Mouse (Mus musculus) embryonic facial prominence, embryonic 11.5 days (tissue): Measurements from ENCODE around the gene Slc24a5. TPM values are rescaled to one million over a fixed set of nuclear protein-coding genes. Genes with fewer than 3 reads are reported as not detected.
A peak's percentile ranks its signal among the peaks of the same experiment; 100 is the strongest.

Experiments
- ATAC-seq: fragments of 200-750 bp; cut with Nextera tagmentation; replicated peaks from 2 replicates; pipeline ENCODE4 v1.8.0; 2017; ENCODE audit warnings: low read depth; ENCODE audit not compliant: insufficient number of reproducible peaks, low FRiP score, low TSS enrichment
- DNase-seq: peaks from one replicate; pipeline ENCODE4 v3.0.0-alpha.2; 2015; ENCODE audit warnings: low spot score
- H3K27ac ChIP-seq: fragments of 300-500 bp; sonication (generic); replicated peaks from 2 replicates; pipeline ENCODE4 v1.5.1; 2014; ENCODE audit warnings: mild to moderate bottlenecking, low read depth, low read length, control low read depth
- H3K27me3 ChIP-seq: fragments of 300-500 bp; sonication (generic); 2 replicates; pipeline ENCODE4 v1.6.1; 2014; ENCODE audit warnings: mild to moderate bottlenecking, low read length, moderate library complexity, mixed read lengths; ENCODE audit not compliant: control insufficient read depth, insufficient read depth
- H3K36me3 ChIP-seq: fragments of 300-500 bp; sonication (generic); replicated peaks from 2 replicates; pipeline ENCODE4 v1.6.1; 2014; ENCODE audit warnings: low read depth, mild to moderate bottlenecking, low read length, moderate library complexity, mixed read lengths; ENCODE audit not compliant: control insufficient read depth, insufficient read depth
- H3K4me1 ChIP-seq: fragments of 300-500 bp; sonication (generic); 2 replicates; pipeline ENCODE4 v1.6.1; 2014; ENCODE audit warnings: low read length, mixed read lengths; ENCODE audit not compliant: control insufficient read depth, insufficient read depth
- H3K4me2 ChIP-seq: fragments of 300-500 bp; sonication (generic); 2 replicates; pipeline ENCODE4 v1.6.1; 2014; ENCODE audit warnings: low read depth, mild to moderate bottlenecking, control low read depth, low read length, moderate library complexity
- H3K4me3 ChIP-seq: fragments of 300-500 bp; sonication (generic); 2 replicates; pipeline ENCODE4 v1.5.1; 2014; ENCODE audit warnings: low read depth, low read length, control low read depth
- H3K9ac ChIP-seq: fragments of 300-500 bp; sonication (generic); replicated peaks from 2 replicates; pipeline ENCODE4 v1.6.1; 2014; ENCODE audit warnings: mild to moderate bottlenecking, control low read depth, low read length
- H3K9me3 ChIP-seq: fragments of 300-500 bp; sonication (generic); replicated peaks from 2 replicates; pipeline ENCODE4 v1.6.1; 2016; ENCODE audit warnings: mild to moderate bottlenecking, low read length, inconsistent platforms, mixed read lengths; ENCODE audit not compliant: control insufficient read depth
- WGBS: fragments of 180-500 bp; shearing (Covaris S2); extraction: QIAGEN DNeasy Blood & Tissue Kit; methylation state at CpG from one replicate; pipeline ENCODE4 v1.1.7; 2014; 5-methylcytosine and 5-hydroxymethylcytosine counted together
- polyA plus RNA-seq: library from polyadenylated mRNA; unstranded; fragments of >200 nt; fragmentation: Nextera tagmentation; extraction: Ambion mirVana; gene quantifications from 2 replicates; pipeline ENCODE4 v1.2.1, GENCODE M21; 2014

The Slc24a5 gene
- 4.3 and 8.3 TPM in 2 replicates for polyA plus RNA-seq

GRCm38 (mm10) chr2:125067894-125068293 lies at the start of gene Slc24a5:
Gene Slc24a5, plus strand, starts transcription at chr2:125068124.
- H3K9me3 ChIP-seq, result no peaks in the 10 kb centered on the region
- no peaks in the 10 kb centered on the region for H3K4me1 ChIP-seq
- H3K4me3 ChIP-seq, result no peak within 1 kb of the TSS
- H3K36me3 ChIP-seq, result no peaks in the 10 kb centered on the region
- DNase-seq (no peak), ATAC-seq (0 out of 2 replicates have a peak, but pooled peaks have one; percentile 14)
- no peak within 1 kb of the TSS for H3K4me2 ChIP-seq
- no peak within 1 kb of the TSS for H3K27ac ChIP-seq
- H3K9ac ChIP-seq, result no peak within 1 kb of the TSS
- WGBS, result 69% methylated on average over 10 of the region's 10 CpGs
- no peaks in the 10 kb centered on the region for H3K27me3 ChIP-seq

- Histone ChIP-seq H3K4me3 (no peak overlapping the region), H3K27ac (no peak overlapping the region), H3K36me3 (no peaks in the 10 kb centered on the region), H3K4me1 (no peaks in the 10 kb centered on the region), H3K9ac (no peak overlapping the region), H3K4me2 (no peak overlapping the region), H3K27me3 (no peaks in the 10 kb centered on the region), H3K9me3 (no peaks in the 10 kb centered on the region)
- no peak for ATAC-seq
- WGBS, result 68% methylated on average over 5 of the region's 5 CpGs
- no peak for DNase-seq
Measured at GRCm38 (mm10) chr2:125024386-125024785, 43.5 kb upstream of the Slc24a5 start.

GRCm38 (mm10) chr2:125026358-125027000 lies 41.4 kb upstream of the Slc24a5 start:
- Histone ChIP-seq H3K4me2 (no peak overlapping the region), H3K9me3 (no peaks in the 10 kb centered on the region), H3K27me3 (no peaks in the 10 kb centered on the region), H3K9ac (no peak overlapping the region), H3K4me3 (no peak overlapping the region), H3K4me1 (no peaks in the 10 kb centered on the region), H3K27ac (no peak overlapping the region), H3K36me3 (no peaks in the 10 kb centered on the region)
- WGBS, result 52% methylated on average over 14 of the region's 14 CpGs
- ATAC-seq (no peak), DNase-seq (peak; percentile 27)

GRCm38 (mm10) chr2:125030591-125030990 lies 37.3 kb upstream of the Slc24a5 start:
- WGBS, result 82% methylated on average over 7 of the region's 7 CpGs

GRCm38 (mm10) chr2:125031111-125031510 lies 36.8 kb upstream of the Slc24a5 start:
- Histone ChIP-seq H3K4me3 (no peak overlapping the region), H3K9ac (no peak overlapping the region), H3K4me1 (no peaks in the 10 kb centered on the region), H3K27ac (no peak overlapping the region), H3K27me3 (no peaks in the 10 kb centered on the region), H3K9me3 (no peaks in the 10 kb centered on the region), H3K4me2 (no peak overlapping the region), H3K36me3 (no peaks in the 10 kb centered on the region)
- WGBS, result 83% methylated on average over 8 of the region's 8 CpGs
- ATAC-seq (no peak), DNase-seq (no peak)

More at GRCm38 (mm10) chr2:125030591-125030990, 37.3 kb upstream of the Slc24a5 start:
- H3K4me3 ChIP-seq, result no peak overlapping the region
- no peak for ATAC-seq
- H3K27me3 ChIP-seq, result no peaks in the 10 kb centered on the region
- no peak overlapping the region for H3K4me2 ChIP-seq
- H3K9ac ChIP-seq, result no peak overlapping the region
- H3K36me3 ChIP-seq, result no peaks in the 10 kb centered on the region
- H3K4me1 ChIP-seq, result no peaks in the 10 kb centered on the region
- DNase-seq, result no peak
- no peak overlapping the region for H3K27ac ChIP-seq
- no peaks in the 10 kb centered on the region for H3K9me3 ChIP-seq

GRCm38 (mm10) chr2:125031562-125032257 lies 36.2 kb upstream of the Slc24a5 start:
- ATAC-seq (no peak), DNase-seq (no peak)
- Histone ChIP-seq H3K4me2 (no peak overlapping the region), H3K4me1 (no peaks in the 10 kb centered on the region), H3K27ac (no peak overlapping the region), H3K9me3 (no peaks in the 10 kb centered on the region), H3K9ac (no peak overlapping the region), H3K27me3 (no peaks in the 10 kb centered on the region), H3K36me3 (no peaks in the 10 kb centered on the region), H3K4me3 (no peak overlapping the region)
- 91% methylated on average over 12 of the region's 12 CpGs for WGBS

- H3K4me3 ChIP-seq, result no peak overlapping the region
- ATAC-seq (no peak), DNase-seq (no peak)
- H3K4me2 ChIP-seq, result no peak overlapping the region
- H3K9me3 ChIP-seq, result no peaks in the 10 kb centered on the region
- no peak overlapping the region for H3K9ac ChIP-seq
- no peak overlapping the region for H3K27ac ChIP-seq
- no peaks in the 10 kb centered on the region for H3K27me3 ChIP-seq
- WGBS, result 85% methylated on average over 17 of the region's 17 CpGs
- H3K36me3 ChIP-seq, result no peaks in the 10 kb centered on the region
- H3K4me1 ChIP-seq, result no peaks in the 10 kb centered on the region
Measured at GRCm38 (mm10) chr2:125032258-125032973, 35.5 kb upstream of the Slc24a5 start.
